In the genomic region with DNA sequence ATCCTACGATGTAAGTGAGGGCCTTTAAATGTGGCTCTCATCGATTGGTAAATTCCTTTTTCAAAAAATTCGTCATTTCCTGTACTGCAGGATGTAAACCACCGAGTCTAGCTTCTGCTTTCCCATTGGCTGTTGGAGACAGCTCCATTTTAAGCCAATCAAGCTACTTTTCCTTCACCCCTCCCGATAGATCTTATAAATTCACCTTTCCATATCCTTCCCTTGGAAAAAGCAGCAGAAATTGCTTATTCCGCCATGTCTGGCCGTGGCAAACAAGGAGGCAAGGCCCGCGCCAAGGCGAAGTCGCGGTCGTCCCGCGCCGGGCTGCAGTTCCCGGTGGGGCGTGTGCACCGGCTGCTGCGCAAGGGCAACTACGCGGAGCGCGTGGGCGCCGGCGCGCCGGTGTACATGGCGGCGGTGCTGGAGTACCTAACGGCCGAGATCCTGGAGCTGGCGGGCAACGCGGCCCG, we compare ENCODE assay signal across 8 mouse cellular contexts. TPM values are rescaled to one million over a fixed set of nuclear protein-coding genes. Genes with fewer than 3 reads are reported as not detected.
A peak's percentile ranks its signal among the peaks of the same experiment; 100 is the strongest.
DNase-seq lines count a peak whose midpoint lies in the region; ATAC-seq and TF ChIP-seq lines count a peak whose summit lies in the region.

Bola1 (minus strand) TSS at position 49 of the 470 bp plus-strand sequence.
Hist2h2ab (plus strand) TSS at position 205 of the 470 bp plus-strand sequence.

- peak within 1 kb of the TSS; percentile 85 for H3K4me3 ChIP-seq in brown adipose tissue, adult 24 weeks (ENCODE audit: insufficient read depth, low read depth, low read length)
- H3K4me3 ChIP-seq in heart, embryonic 13.5 days = peak within 1 kb of the TSS; percentile 74
- H3K4me3 ChIP-seq in kidney, postnatal 0 days (replicated peaks; ENCODE audit: low read depth, low read length) = peak within 1 kb of the TSS; percentile 69
- H3K4me3 ChIP-seq in liver, adult 2 months (ENCODE audit: insufficient read depth, low read depth, low read length) = peak within 1 kb of the TSS; percentile 85
- peak within 1 kb of the TSS; percentile 47 for H3K4me3 ChIP-seq in myocyte

- peak within 1 kb of the TSS; percentile 89 for H3K9ac ChIP-seq in heart, embryonic 13.5 days
- H3K9ac ChIP-seq in kidney, postnatal 0 days (ENCODE audit: low read depth, low read length) = peak within 1 kb of the TSS; percentile 82
- peak within 1 kb of the TSS; percentile 94 for H3K9ac ChIP-seq in liver, adult 2 months (ENCODE audit: low read depth, low read length)

- ATAC-seq in heart, embryonic 13.5 days (ENCODE audit: extremely low read depth, insufficient number of reproducible peaks, low FRiP score, low TSS enrichment) = peak; percentile 68
- peak; percentile 72 for ATAC-seq in kidney, postnatal 0 days (replicated peaks; ENCODE audit: low FRiP score, low read depth)

- H3K79me2 ChIP-seq in liver, adult 2 months (ENCODE audit: control insufficient read depth, insufficient read depth, low read length) = no peaks in the 10 kb centered on the region
- no peaks in the 10 kb centered on the region for H3K79me2 ChIP-seq in myocyte (ENCODE audit: control insufficient read depth, insufficient read depth)

- peak within 1 kb of the TSS; percentile 82 for H3K4me2 ChIP-seq in heart, embryonic 13.5 days
- peak within 1 kb of the TSS; percentile 60 for H3K4me2 ChIP-seq in kidney, postnatal 0 days (ENCODE audit: low read length)
- peak within 1 kb of the TSS; percentile 96 for H3K4me2 ChIP-seq in myocyte (ENCODE audit: low read depth)

- H3ac ChIP-seq in myocyte (ENCODE audit: control insufficient read depth, insufficient read length) = peak within 1 kb of the TSS; percentile 59

- WGBS in heart, embryonic 13.5 days = under 1% methylated on average over 37 of the region's 37 CpGs
- WGBS in kidney, postnatal 0 days = under 1% methylated on average over 36 of the region's 37 CpGs
- under 1% methylated on average over 37 of the region's 37 CpGs for WGBS in liver, adult 2 months

- no peaks in the 10 kb centered on the region for H3K36me3 ChIP-seq in heart, embryonic 13.5 days
- no peaks in the 10 kb centered on the region for H3K36me3 ChIP-seq in kidney, postnatal 0 days (ENCODE audit: insufficient read depth, low read length)
- H3K36me3 ChIP-seq in liver, adult 2 months (ENCODE audit: control insufficient read depth, insufficient read depth, low read length) = no peaks in the 10 kb centered on the region
- H3K36me3 ChIP-seq in myocyte (ENCODE audit: control insufficient read depth, insufficient read depth) = no peaks in the 10 kb centered on the region
- H3K36me3 ChIP-seq in splenic B cell, adult 2 months (ENCODE audit: control insufficient read depth, insufficient read depth, low read length, poor library complexity, severe bottlenecking) = no peaks in the 10 kb centered on the region; the same call in 1 of the 2 replicates

- H3K27me3 ChIP-seq in heart, embryonic 13.5 days (replicated peaks) = no peaks in the 10 kb centered on the region
- H3K27me3 ChIP-seq in kidney, postnatal 0 days (ENCODE audit: insufficient read depth, low read length) = no peaks in the 10 kb centered on the region
- no peaks in the 10 kb centered on the region for H3K27me3 ChIP-seq in liver, adult 2 months (ENCODE audit: control insufficient read depth, insufficient read depth, low read length)
- H3K27me3 ChIP-seq in myocyte (ENCODE audit: control insufficient read depth, insufficient read depth, insufficient read length) = no peaks in the 10 kb centered on the region
- no peaks in the 10 kb centered on the region for H3K27me3 ChIP-seq in splenic B cell, adult 2 months (ENCODE audit: control insufficient read depth, insufficient read depth, low read length, poor library complexity, severe bottlenecking)

- DNase-seq in CD4-positive, CD25-positive, alpha-beta regulatory T cell, adult 2 months (ENCODE audit: low read depth, low spot score) = peak; percentile 87
- DNase-seq in fat pad, adult 2 months (ENCODE audit: extremely low read depth, low read depth, low spot score) = peak; percentile 65
- peak; percentile 98 for DNase-seq in kidney, postnatal 0 days (ENCODE audit: low spot score)
- DNase-seq in liver, adult 2 months (ENCODE audit: extremely low read depth, low read depth, low spot score) = peak; percentile 94
- peak; percentile 89 for DNase-seq in splenic B cell, adult 2 months (ENCODE audit: low read depth, low spot score)

- no peaks in the 10 kb centered on the region for H3K9me3 ChIP-seq in heart, embryonic 13.5 days
- H3K9me3 ChIP-seq in kidney, postnatal 0 days (replicated peaks; ENCODE audit: low read length) = no peaks in the 10 kb centered on the region

- peaks cover 6% of the 10 kb centered on the region for H3K4me1 ChIP-seq in brown adipose tissue, adult 24 weeks (ENCODE audit: control insufficient read depth, insufficient read depth, insufficient read length, low read length)
- peaks cover 36% of the 10 kb centered on the region for H3K4me1 ChIP-seq in heart, embryonic 13.5 days
- peaks cover 25% of the 10 kb centered on the region for H3K4me1 ChIP-seq in kidney, postnatal 0 days (replicated peaks; ENCODE audit: insufficient read depth, low read length)
- H3K4me1 ChIP-seq in liver, adult 2 months (ENCODE audit: control insufficient read depth, insufficient read depth, low read length) = peaks cover 13% of the 10 kb centered on the region

- peak; percentile 53; the same call in 1 of the 2 replicates for TF ChIP-seq POLR2A in liver, adult 2 months (IDR thresholded peaks at IDR 0.05; ENCODE audit: extremely low read depth, insufficient read depth, low read length)
- peak; percentile 97 for TF ChIP-seq POLR2A in myocyte (IDR thresholded peaks at IDR 0.05; ENCODE audit: insufficient read length, low read depth)

- no peak for TF ChIP-seq CTCF in kidney, postnatal 0 days (IDR thresholded peaks at IDR 0.05; ENCODE audit: low read depth)
- TF ChIP-seq CTCF in liver, adult 2 months (IDR thresholded peaks at IDR 0.05; ENCODE audit: low read depth, low read length) = no peak

- peak within 1 kb of the TSS; percentile 89 for H3K27ac ChIP-seq in brown adipose tissue, adult 24 weeks (replicated peaks; ENCODE audit: low read depth, low read length)
- peak within 1 kb of the TSS; percentile 98 for H3K27ac ChIP-seq in heart, embryonic 13.5 days (replicated peaks)
- peak within 1 kb of the TSS; percentile 99 for H3K27ac ChIP-seq in kidney, postnatal 0 days
- H3K27ac ChIP-seq in liver, adult 2 months (replicated peaks; ENCODE audit: insufficient read depth, low read depth, low read length) = peak within 1 kb of the TSS; percentile 97

TF ChIP-seq in myocyte, 11 proteins besides CTCF, POLR2A, EP300 and RAD21:
- TF ChIP-seq CEBPB (IDR thresholded peaks at IDR 0.05; ENCODE audit: insufficient read depth, poor library complexity, severe bottlenecking) = no peak
- TF ChIP-seq MYOD1 (IDR thresholded peaks at IDR 0.05; ENCODE audit: control insufficient read depth in 1 of 3, insufficient read length in 2 of 3, low read depth in 2 of 3) = peak in 1 of 3 experiments; percentile 27
- TF ChIP-seq MAX (IDR thresholded peaks at IDR 0.05; ENCODE audit: low read depth) = no peak
- no peak for TF ChIP-seq SRF (IDR thresholded peaks at IDR 0.05; ENCODE audit: control insufficient read depth, insufficient read length, low read depth)
- peak; percentile 98 for TF ChIP-seq POLR2AphosphoS2 (IDR thresholded peaks at IDR 0.05; ENCODE audit: insufficient read length, low read depth)
- peak in 1 of 3 experiments; percentile 23 for TF ChIP-seq MYOG (IDR thresholded peaks at IDR 0.05; ENCODE audit: control insufficient read depth in 1 of 3, insufficient read depth in 1 of 3, insufficient read length in 2 of 3, low read depth in 2 of 3)
- TF ChIP-seq E2F4 (IDR thresholded peaks at IDR 0.05; ENCODE audit: insufficient read depth) = no peak
- no peak for TF ChIP-seq TCF3 (IDR thresholded peaks at IDR 0.05; ENCODE audit: insufficient read length, low read depth)
- no peak for TF ChIP-seq TCF12 (IDR thresholded peaks at IDR 0.05; ENCODE audit: insufficient read depth, poor library complexity, severe bottlenecking)
- TF ChIP-seq REST (IDR thresholded peaks at IDR 0.05; ENCODE audit: insufficient read depth, insufficient read length) = no peak
- TF ChIP-seq USF1 (IDR thresholded peaks at IDR 0.05; ENCODE audit: low read depth) = no peak

RNA-seq across cellular contexts. Expression of gene Bola1, which starts in this region (rescaled TPM):
- 36.7 and 42.5 TPM in 2 replicates for polyA plus RNA-seq in brown adipose tissue, adult 24 weeks (2012; ENCODE audit: insufficient read depth, insufficient read length, missing spikeins)
- 42.5 and 46.7 TPM in 2 replicates for polyA plus RNA-seq in heart, embryonic 13.5 days (2015; fragmentation: Nextera tagmentation; extraction: Ambion mirVana)
- 66.4 and 70.5 TPM in 2 replicates for polyA plus RNA-seq in kidney, postnatal 0 days (2015; fragmentation: Nextera tagmentation; extraction: Ambion mirVana)
- 68.7 and 74.7 TPM in 2 replicates for total RNA-seq in liver, adult 2 months (2014; rRNA removed)
- polyA plus RNA-seq in liver, adult 2 months (2012; rRNA removed) = 44.0 and 56.0 TPM in 2 replicates
- polyA plus RNA-seq in myocyte (2012; fragmentation: generic; extraction: Trizol) = 88.0 TPM

RNA-seq across cellular contexts. Expression of gene Hist2h2ab, which starts in this region (rescaled TPM):
- polyA plus RNA-seq in brown adipose tissue, adult 24 weeks (2012; ENCODE audit: insufficient read depth, insufficient read length, missing spikeins) = not detected in 2 replicates
- polyA plus RNA-seq in heart, embryonic 13.5 days (2015; fragmentation: Nextera tagmentation; extraction: Ambion mirVana) = not detected in 2 replicates
- polyA plus RNA-seq in kidney, postnatal 0 days (2015; fragmentation: Nextera tagmentation; extraction: Ambion mirVana) = not detected in 2 replicates
- total RNA-seq in liver, adult 2 months (2014; rRNA removed) = 8.9 TPM in 2 replicates
- 0.81 TPM in 1 of 2 replicates, not detected in the other for polyA plus RNA-seq in liver, adult 2 months (2012; rRNA removed)
- not detected for polyA plus RNA-seq in myocyte (2012; fragmentation: generic; extraction: Trizol)

Comparison
In these comparisons a context has a peak if more than half of its experiments do, and no peak if none do; other contexts are left out.
1. Peak in every context shown above with its lines: DNase-seq, ATAC-seq, H3K4me3 ChIP-seq and H3K27ac ChIP-seq.